Mouse (Mus musculus) megakaryocyte, embryonic 14.5 days (primary cell): ENCODE results near the gene Ino80d. TPM values are rescaled to one million over a fixed set of nuclear protein-coding genes. Genes with fewer than 3 reads are reported as not detected.
"Not testable (repeated sequence)": the region's sequence is repeated elsewhere in the genome, so short reads cannot be mapped to it uniquely, and the experiment has no call there.

ENCODE experiments used
- H3K27me3 ChIP-seq: replicated peaks from 2 replicates; pipeline ENCODE3; 2012; ENCODE audit warnings: inconsistent platforms
- H3K36me3 ChIP-seq: replicated peaks from 2 replicates; pipeline ENCODE3; 2012; ENCODE audit warnings: low read length, inconsistent platforms, mixed read lengths
- H3K4me1 ChIP-seq: 2 replicates; pipeline ENCODE4 v1.6.1; 2012; ENCODE audit warnings: inconsistent platforms
- H3K4me3 ChIP-seq: replicated peaks from 2 replicates; pipeline ENCODE3; 2012; ENCODE audit warnings: moderate library complexity, mild to moderate bottlenecking, inconsistent platforms
- H3K9me3 ChIP-seq: 2 replicates; pipeline ENCODE4 v1.6.1; 2012; ENCODE audit warnings: inconsistent platforms
- FLI1 ChIP-seq: IDR thresholded peaks from 2 replicates; pipeline ENCODE4 v1.6.1; 2012; ENCODE audit warnings: low read length, inconsistent platforms, mixed read lengths
- GATA1 ChIP-seq: IDR thresholded peaks from 3 replicates; pipeline ENCODE4 v1.6.1; 2012; ENCODE audit warnings: mixed read lengths, low read length, inconsistent platforms, borderline replicate concordance
- polyA plus RNA-seq: library from polyadenylated mRNA; stranded (reverse); fragments of >175 nt; gene quantifications from 2 replicates; pipeline ENCODE4 v1.2.3, GENCODE M21; 2012; ENCODE audit warnings: low replicate concordance; ENCODE audit not compliant: insufficient read depth

Gene Ino80d
- 1.2 and 2.3 TPM in 2 replicates for polyA plus RNA-seq

DNA sequence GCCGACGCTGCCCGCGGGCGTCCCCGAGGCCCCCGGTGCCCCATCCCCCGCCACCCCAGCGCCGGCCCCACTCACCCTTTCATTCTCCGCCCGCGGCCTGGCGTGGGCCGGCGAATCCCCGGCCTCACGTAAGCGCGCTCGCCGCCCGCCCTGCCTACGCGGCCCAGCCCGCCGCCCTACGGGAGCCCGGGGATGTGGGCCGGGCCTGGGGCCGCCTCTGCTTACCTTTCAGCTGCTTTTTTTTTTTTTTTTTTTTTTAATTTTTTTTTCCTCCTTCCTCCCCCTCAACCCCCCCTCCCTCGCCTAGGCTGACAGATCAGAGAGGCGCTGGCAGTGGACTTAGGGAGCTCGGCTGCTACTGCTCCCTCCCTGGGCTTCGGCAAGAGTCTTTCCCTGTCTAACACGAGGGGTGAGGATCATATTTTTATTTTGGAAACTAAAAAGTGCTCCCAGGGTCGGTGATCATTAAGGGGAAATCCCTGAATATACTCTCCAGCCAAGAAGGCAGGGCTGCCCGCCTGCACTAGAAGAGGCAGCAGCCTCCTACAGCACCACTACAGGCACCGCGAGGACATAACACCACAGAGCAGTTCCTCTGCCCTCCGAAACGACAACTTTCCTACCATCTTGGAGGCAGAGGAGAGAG is at the start of gene Ino80d:
TSS of gene Ino80d (minus strand) at position 532 of the 646 bp plus-strand sequence.
- peaks cover 47% of the 10 kb centered on the region for H3K4me1 ChIP-seq
- peaks cover 30% of the 10 kb centered on the region for H3K36me3 ChIP-seq
- peak within 1 kb of the TSS; percentile 96 for H3K4me3 ChIP-seq
- no peaks in the 10 kb centered on the region for H3K27me3 ChIP-seq
- TF ChIP-seq FLI1 (no peak), GATA1 (no peak)
- H3K9me3 ChIP-seq, result no peaks in the 10 kb centered on the region

GRCm38 (mm10) chr1:63140231-63140630 is 25.8 kb upstream of the Ino80d start:
- H3K36me3 ChIP-seq, result peaks cover 70% of the 10 kb centered on the region

DNA sequence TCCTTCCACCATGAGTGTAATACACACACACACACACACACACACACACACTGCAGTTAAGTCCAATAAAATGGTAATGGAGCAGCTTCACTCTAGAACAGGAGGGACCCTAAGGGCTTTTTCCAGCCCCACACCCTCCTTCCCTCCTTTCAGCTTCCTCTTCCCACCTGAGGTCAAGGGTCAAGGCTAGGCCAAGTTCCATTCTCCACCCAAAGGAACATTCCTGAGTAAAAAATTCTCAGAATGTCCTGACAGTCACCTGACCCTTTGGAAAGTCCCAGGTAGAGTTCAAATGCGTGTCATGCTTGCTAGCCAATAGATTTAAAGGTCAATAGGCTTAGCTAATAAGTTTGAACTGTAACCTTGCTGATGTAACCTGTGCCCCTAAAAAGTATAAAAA is 24.1 kb upstream of the Ino80d start:
- H3K9me3 ChIP-seq, H3K27me3 ChIP-seq, H3K4me3 ChIP-seq: not testable (repeated sequence)
- Histone ChIP-seq H3K4me1 (peaks cover 22% of the 10 kb centered on the region), H3K36me3 (peaks cover 54% of the 10 kb centered on the region)

More at GRCm38 (mm10) chr1:63140231-63140630, 25.8 kb upstream of the Ino80d start:
- no peak overlapping the region for H3K4me3 ChIP-seq
- H3K4me1 ChIP-seq, result peaks cover 18% of the 10 kb centered on the region
- TF ChIP-seq GATA1, result no peak
- TF ChIP-seq FLI1, result no peak
- no peaks in the 10 kb centered on the region for H3K9me3 ChIP-seq
- H3K27me3 ChIP-seq, result no peaks in the 10 kb centered on the region

DNA sequence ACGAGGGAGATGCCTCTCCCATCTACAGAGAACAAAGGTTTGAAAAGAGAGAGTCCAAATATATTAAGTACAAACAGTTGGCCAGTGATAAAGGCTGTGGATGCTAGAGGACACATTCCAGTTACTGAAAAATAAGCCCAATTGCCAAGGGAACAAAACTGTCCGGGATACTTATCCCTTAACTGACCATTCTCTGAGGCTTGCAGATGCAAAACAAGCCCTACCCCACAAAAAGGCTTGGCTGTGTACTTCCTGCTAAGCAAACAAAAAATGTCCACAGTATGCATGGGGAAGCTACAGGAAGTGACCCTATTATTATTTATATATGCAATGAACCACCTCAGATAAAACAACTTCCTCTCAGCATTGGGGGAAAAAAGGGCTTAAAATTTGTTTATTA is 23.5 kb upstream of the Ino80d start:
- Histone ChIP-seq H3K36me3 (peaks cover 48% of the 10 kb centered on the region), H3K4me1 (peaks cover 22% of the 10 kb centered on the region), H3K9me3 (no peaks in the 10 kb centered on the region), H3K27me3 (no peaks in the 10 kb centered on the region), H3K4me3 (no peak overlapping the region)
- TF ChIP-seq GATA1 (no peak), FLI1 (no peak)

DNA sequence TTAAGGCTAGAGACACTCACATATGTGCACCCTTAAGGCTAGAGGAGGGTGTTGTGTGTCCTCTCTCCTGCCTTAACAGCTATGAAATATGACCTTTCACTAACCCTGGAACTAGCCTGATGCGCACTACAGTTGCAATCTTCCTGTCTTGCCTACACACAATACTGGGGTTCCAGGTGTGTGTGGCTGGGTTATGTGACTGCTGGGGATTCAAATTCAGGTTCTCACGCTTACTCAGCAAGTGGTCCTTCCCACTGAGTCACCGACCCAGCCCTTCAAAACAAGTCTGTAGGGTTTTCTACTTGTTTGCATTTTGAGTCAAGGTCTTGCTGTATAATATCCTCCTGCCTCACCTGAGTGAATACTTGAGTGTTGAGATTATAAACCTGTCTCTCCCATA is 20.1 kb upstream of the Ino80d start:
- peaks cover 37% of the 10 kb centered on the region for H3K36me3 ChIP-seq
- H3K9me3 ChIP-seq, result no peaks in the 10 kb centered on the region
- H3K27me3 ChIP-seq, result no peaks in the 10 kb centered on the region
- TF ChIP-seq FLI1 (no peak), GATA1 (no peak)
- H3K4me3 ChIP-seq, result no peak overlapping the region
- H3K4me1 ChIP-seq, result peaks cover 37% of the 10 kb centered on the region

- TF ChIP-seq GATA1, result no peak
- TF ChIP-seq FLI1, result no peak
These were observed 17.3 kb upstream of the Ino80d start for GRCm38 (mm10) chr1:63131766-63132165.

DNA sequence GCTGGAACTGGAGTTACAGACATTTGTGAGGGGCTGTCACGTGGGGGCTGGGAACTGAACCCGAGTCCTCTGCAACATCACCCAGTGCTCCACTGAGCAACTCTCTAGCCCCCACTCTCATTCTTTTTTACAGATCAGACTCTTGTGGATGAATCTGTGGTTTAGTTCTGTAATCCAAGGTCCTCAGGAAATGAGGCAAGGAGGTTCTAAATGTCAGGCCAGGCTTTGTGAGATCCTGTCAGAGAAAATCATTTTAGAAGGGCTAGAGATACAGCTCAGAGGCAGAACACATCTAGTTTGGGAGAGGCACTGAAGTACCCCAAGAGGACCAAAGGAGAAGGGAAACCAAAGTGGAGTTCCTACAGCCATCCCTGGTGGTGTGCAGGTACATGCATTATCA is 16.4 kb upstream of the Ino80d start:
- Histone ChIP-seq H3K4me1 (peaks cover 34% of the 10 kb centered on the region), H3K36me3 (peaks cover 44% of the 10 kb centered on the region), H3K4me3 (no peak overlapping the region), H3K9me3 (0 out of 2 replicates have a peak, but pooled peaks cover 3% of the 10 kb centered on the region), H3K27me3 (no peaks in the 10 kb centered on the region)
- TF ChIP-seq GATA1, result no peak
- TF ChIP-seq FLI1, result no peak

More at GRCm38 (mm10) chr1:63131766-63132165, 17.3 kb upstream of the Ino80d start:
- no peaks in the 10 kb centered on the region for H3K27me3 ChIP-seq
- no peak overlapping the region for H3K4me3 ChIP-seq
- H3K4me1 ChIP-seq, result peaks cover 32% of the 10 kb centered on the region
- 0 out of 2 replicates have a peak, but pooled peaks cover 3% of the 10 kb centered on the region for H3K9me3 ChIP-seq
- peaks cover 41% of the 10 kb centered on the region for H3K36me3 ChIP-seq

- TF ChIP-seq GATA1, result no peak
- no peak for TF ChIP-seq FLI1
- H3K4me3 ChIP-seq, result peak overlapping the region; percentile 87
- no peaks in the 10 kb centered on the region for H3K27me3 ChIP-seq
These were observed 15.6 kb upstream of the Ino80d start for GRCm38 (mm10) chr1:63129857-63130690.

DNA sequence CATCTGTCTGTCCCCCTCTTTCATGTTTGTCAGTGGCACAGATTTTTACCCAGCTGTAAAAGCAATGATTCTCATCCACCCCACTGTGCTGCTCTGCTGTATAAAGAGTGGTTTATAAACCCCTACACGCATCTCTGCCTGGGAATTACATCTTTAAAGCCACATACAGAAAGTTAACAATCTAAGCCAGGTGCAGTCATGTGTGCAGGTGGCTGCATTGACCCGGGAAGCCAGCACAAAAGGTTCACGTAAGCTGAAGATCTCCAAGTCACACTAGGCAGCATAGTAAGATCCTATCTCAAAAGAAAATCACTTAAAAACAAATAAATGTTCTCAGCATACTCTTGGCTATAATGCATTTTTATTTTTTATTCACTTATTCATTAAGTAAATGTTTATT is 14.8 kb upstream of the Ino80d start:
- Histone ChIP-seq H3K27me3 (no peaks in the 10 kb centered on the region), H3K4me3 (peak overlapping the region; percentile 23), H3K9me3 (0 out of 2 replicates have a peak, but pooled peaks cover 3% of the 10 kb centered on the region), H3K4me1 (peaks cover 42% of the 10 kb centered on the region), H3K36me3 (peaks cover 57% of the 10 kb centered on the region)
- TF ChIP-seq GATA1, result no peak
- TF ChIP-seq FLI1, result no peak

More at GRCm38 (mm10) chr1:63129857-63130690, 15.6 kb upstream of the Ino80d start:
- Histone ChIP-seq H3K9me3 (0 out of 2 replicates have a peak, but pooled peaks cover 3% of the 10 kb centered on the region), H3K36me3 (peaks cover 52% of the 10 kb centered on the region), H3K4me1 (peaks cover 42% of the 10 kb centered on the region)

- Histone ChIP-seq H3K9me3 (0 out of 2 replicates have a peak, but pooled peaks cover 3% of the 10 kb centered on the region), H3K27me3 (no peaks in the 10 kb centered on the region), H3K36me3 (peaks cover 73% of the 10 kb centered on the region), H3K4me1 (peaks cover 48% of the 10 kb centered on the region), H3K4me3 (no peak overlapping the region)
- TF ChIP-seq FLI1, result no peak
- TF ChIP-seq GATA1, result no peak
These were observed 11.7 kb upstream of the Ino80d start for GRCm38 (mm10) chr1:63126206-63126605.
